Mouse (Mus musculus): ENCODE results near the gene Cage1. TPM values are rescaled to one million over a fixed set of nuclear protein-coding genes. Genes with fewer than 3 reads are reported as not detected.

Cage1 gene
- polyA plus RNA-seq, 1 experiment from 2014 or later = 2.0 TPM

GRCm38 (mm10) chr13:37993704-37994404 lies 43.0 kb downstream of the Cage1 start, which contains the start of gene Ssr1:
Gene Ssr1 (minus strand): TSS chr13:37994217.
- Histone ChIP-seq H3K36me3 (ENCODE audit: control insufficient read depth, insufficient read depth) (peaks cover 7% of the 10 kb centered on the region; the same call in 1 of the 2 replicates), H3K4me3 (replicated peaks; ENCODE audit: low read length) (peak within 1 kb of the TSS; percentile 62), H3K27ac (ENCODE audit: low read length) (peak within 1 kb of the TSS; percentile 74), H3K9ac (replicated peaks; ENCODE audit: low read depth, low read length) (peak within 1 kb of the TSS; percentile 83), H3K4me2 (ENCODE audit: low read length) (peak within 1 kb of the TSS; percentile 58), H3K27me3 (replicated peaks; ENCODE audit: control insufficient read depth, insufficient read depth, low read length) (no peaks in the 10 kb centered on the region), H3K9me3 (ENCODE audit: control insufficient read depth, low read length) (no peaks in the 10 kb centered on the region), H3K4me1 (replicated peaks; ENCODE audit: control insufficient read depth, insufficient read depth, low read length) (peaks cover 8% of the 10 kb centered on the region)
- ATAC-seq = peak; percentile 99
- under 1% methylated on average over 84 of the region's 89 CpGs for WGBS

GRCm38 (mm10) chr13:37993376-37993703 lies 43.5 kb downstream of the Cage1 start:
- Histone ChIP-seq H3K4me3 (replicated peaks; ENCODE audit: low read length) (peak overlapping the region; percentile 62), H3K4me2 (ENCODE audit: low read length) (peak overlapping the region; percentile 58), H3K9me3 (ENCODE audit: control insufficient read depth, low read length) (no peaks in the 10 kb centered on the region), H3K27ac (ENCODE audit: low read length) (peak overlapping the region; percentile 74), H3K9ac (replicated peaks; ENCODE audit: low read depth, low read length) (peak overlapping the region; percentile 83), H3K27me3 (replicated peaks; ENCODE audit: control insufficient read depth, insufficient read depth, low read length) (no peaks in the 10 kb centered on the region), H3K4me1 (replicated peaks; ENCODE audit: control insufficient read depth, insufficient read depth, low read length) (peaks cover 8% of the 10 kb centered on the region), H3K36me3 (ENCODE audit: control insufficient read depth, insufficient read depth) (peaks cover 8% of the 10 kb centered on the region; the same call in 1 of the 2 replicates)
- ATAC-seq = no peak
- under 1% methylated on average over 17 of the region's 17 CpGs for WGBS

GRCm38 (mm10) chr13:37992638-37993371 lies 44.1 kb downstream of the Cage1 start:
- Histone ChIP-seq H3K36me3 (ENCODE audit: control insufficient read depth, insufficient read depth) (peaks cover 8% of the 10 kb centered on the region; the same call in 1 of the 2 replicates), H3K27me3 (replicated peaks; ENCODE audit: control insufficient read depth, insufficient read depth, low read length) (no peaks in the 10 kb centered on the region), H3K4me1 (replicated peaks; ENCODE audit: control insufficient read depth, insufficient read depth, low read length) (peaks cover 8% of the 10 kb centered on the region), H3K4me3 (replicated peaks; ENCODE audit: low read length) (peak overlapping the region; percentile 62), H3K4me2 (ENCODE audit: low read length) (peak overlapping the region; percentile 58), H3K9ac (replicated peaks; ENCODE audit: low read depth, low read length) (peak overlapping the region; percentile 83), H3K9me3 (ENCODE audit: control insufficient read depth, low read length) (no peaks in the 10 kb centered on the region), H3K27ac (ENCODE audit: low read length) (no peak overlapping the region)
- WGBS = 9% methylated on average over 10 of the region's 10 CpGs
- ATAC-seq = no peak

- no peak for ATAC-seq
- H3K36me3 ChIP-seq (ENCODE audit: control insufficient read depth, insufficient read depth) = peaks cover 27% of the 10 kb centered on the region
- no peak overlapping the region for H3K27ac ChIP-seq (ENCODE audit: low read length)
- peaks cover 8% of the 10 kb centered on the region for H3K4me1 ChIP-seq (replicated peaks; ENCODE audit: control insufficient read depth, insufficient read depth, low read length)
- H3K27me3 ChIP-seq (replicated peaks; ENCODE audit: control insufficient read depth, insufficient read depth, low read length) = no peaks in the 10 kb centered on the region
- no peaks in the 10 kb centered on the region for H3K9me3 ChIP-seq (ENCODE audit: control insufficient read depth, low read length)
- 93% methylated on average over 8 of the region's 8 CpGs for WGBS
- no peak overlapping the region for H3K4me2 ChIP-seq (ENCODE audit: low read length)
- H3K4me3 ChIP-seq (replicated peaks; ENCODE audit: low read length) = no peak overlapping the region
- no peak overlapping the region for H3K9ac ChIP-seq (replicated peaks; ENCODE audit: low read depth, low read length)
Observed at GRCm38 (mm10) chr13:37989701-37990100, 47.2 kb downstream of the Cage1 start.

GRCm38 (mm10) chr13:37986166-37986565 lies 50.7 kb downstream of the Cage1 start:
- no peak overlapping the region for H3K4me3 ChIP-seq (replicated peaks; ENCODE audit: low read length)
- H3K4me1 ChIP-seq (replicated peaks; ENCODE audit: control insufficient read depth, insufficient read depth, low read length) = no peaks in the 10 kb centered on the region
- no peaks in the 10 kb centered on the region for H3K9me3 ChIP-seq (ENCODE audit: control insufficient read depth, low read length)
- peaks cover 47% of the 10 kb centered on the region for H3K36me3 ChIP-seq (ENCODE audit: control insufficient read depth, insufficient read depth)
- no peak overlapping the region for H3K27ac ChIP-seq (ENCODE audit: low read length)
- no peaks in the 10 kb centered on the region for H3K27me3 ChIP-seq (replicated peaks; ENCODE audit: control insufficient read depth, insufficient read depth, low read length)
- H3K9ac ChIP-seq (replicated peaks; ENCODE audit: low read depth, low read length) = no peak overlapping the region
- WGBS = 80% methylated on average over 10 of the region's 10 CpGs
- no peak for ATAC-seq
- no peak overlapping the region for H3K4me2 ChIP-seq (ENCODE audit: low read length)

- Histone ChIP-seq H3K4me1 (replicated peaks; ENCODE audit: control insufficient read depth, insufficient read depth, low read length) (no peaks in the 10 kb centered on the region), H3K27ac (ENCODE audit: low read length) (no peak overlapping the region), H3K27me3 (replicated peaks; ENCODE audit: control insufficient read depth, insufficient read depth, low read length) (no peaks in the 10 kb centered on the region), H3K9me3 (ENCODE audit: control insufficient read depth, low read length) (no peaks in the 10 kb centered on the region), H3K4me3 (replicated peaks; ENCODE audit: low read length) (no peak overlapping the region), H3K4me2 (ENCODE audit: low read length) (no peak overlapping the region), H3K9ac (replicated peaks; ENCODE audit: low read depth, low read length) (no peak overlapping the region), H3K36me3 (ENCODE audit: control insufficient read depth, insufficient read depth) (peaks cover 54% of the 10 kb centered on the region)
- no peak for ATAC-seq
- 94% methylated on average over 5 of the region's 5 CpGs for WGBS
Observed at GRCm38 (mm10) chr13:37981063-37981462, 55.8 kb downstream of the Cage1 start.

- H3K4me2 ChIP-seq (ENCODE audit: low read length) = no peak overlapping the region
- H3K36me3 ChIP-seq (ENCODE audit: control insufficient read depth, insufficient read depth) = peaks cover 48% of the 10 kb centered on the region
- H3K4me1 ChIP-seq (replicated peaks; ENCODE audit: control insufficient read depth, insufficient read depth, low read length) = no peaks in the 10 kb centered on the region
- no peak overlapping the region for H3K4me3 ChIP-seq (replicated peaks; ENCODE audit: low read length)
- ATAC-seq = no peak
- no peaks in the 10 kb centered on the region for H3K27me3 ChIP-seq (replicated peaks; ENCODE audit: control insufficient read depth, insufficient read depth, low read length)
- no peaks in the 10 kb centered on the region for H3K9me3 ChIP-seq (ENCODE audit: control insufficient read depth, low read length)
- WGBS = 96% methylated on average over 10 of the region's 10 CpGs
- H3K9ac ChIP-seq (replicated peaks; ENCODE audit: low read depth, low read length) = no peak overlapping the region
- no peak overlapping the region for H3K27ac ChIP-seq (ENCODE audit: low read length)
Observed at GRCm38 (mm10) chr13:37980346-37980745, 56.5 kb downstream of the Cage1 start.

- no peak overlapping the region for H3K4me3 ChIP-seq (replicated peaks; ENCODE audit: low read length)
- no peak overlapping the region for H3K4me2 ChIP-seq (ENCODE audit: low read length)
- H3K9me3 ChIP-seq (ENCODE audit: control insufficient read depth, low read length) = no peaks in the 10 kb centered on the region
- no peak overlapping the region for H3K9ac ChIP-seq (replicated peaks; ENCODE audit: low read depth, low read length)
- no peaks in the 10 kb centered on the region for H3K27me3 ChIP-seq (replicated peaks; ENCODE audit: control insufficient read depth, insufficient read depth, low read length)
- H3K27ac ChIP-seq (ENCODE audit: low read length) = no peak overlapping the region
- H3K4me1 ChIP-seq (replicated peaks; ENCODE audit: control insufficient read depth, insufficient read depth, low read length) = no peaks in the 10 kb centered on the region
- H3K36me3 ChIP-seq (ENCODE audit: control insufficient read depth, insufficient read depth) = peaks cover 44% of the 10 kb centered on the region
- 91% methylated on average over 12 of the region's 12 CpGs for WGBS
- ATAC-seq = no peak
Observed at GRCm38 (mm10) chr13:37979506-37979905, 57.4 kb downstream of the Cage1 start.

- H3K9ac ChIP-seq (replicated peaks; ENCODE audit: low read depth, low read length) = no peak overlapping the region
- no peak for ATAC-seq
- H3K9me3 ChIP-seq (ENCODE audit: control insufficient read depth, low read length) = no peaks in the 10 kb centered on the region
- H3K36me3 ChIP-seq (ENCODE audit: control insufficient read depth, insufficient read depth) = peaks cover 20% of the 10 kb centered on the region
- no peak overlapping the region for H3K27ac ChIP-seq (ENCODE audit: low read length)
- H3K4me1 ChIP-seq (replicated peaks; ENCODE audit: control insufficient read depth, insufficient read depth, low read length) = peaks cover 2% of the 10 kb centered on the region; the same call in 1 of the 2 replicates
- no peak overlapping the region for H3K4me3 ChIP-seq (replicated peaks; ENCODE audit: low read length)
- no peaks in the 10 kb centered on the region for H3K27me3 ChIP-seq (replicated peaks; ENCODE audit: control insufficient read depth, insufficient read depth, low read length)
- H3K4me2 ChIP-seq (ENCODE audit: low read length) = no peak overlapping the region
- WGBS = 76% methylated on average over 5 of the region's 5 CpGs
Observed at GRCm38 (mm10) chr13:37974731-37975130, 62.1 kb downstream of the Cage1 start.
